Mouse (Mus musculus) spleen, postnatal 36 days (tissue): ENCODE data around the gene Rnf169.
"Not testable (repeated sequence)": the region's sequence is repeated elsewhere in the genome, so short reads cannot be mapped to it uniquely, and the experiment has no call there.

Experiments used
- DNase-seq, 2 experiments: peaks; one replicate each; pipeline ENCODE4 v3.0.0; 2022; ENCODE audit warnings: low spot score in 2 of 2, mixed read lengths in 1 of 2

The Rnf169 gene

GRCm38 (mm10) chr7:99979546-99980131 lies 609 bp downstream of the Rnf169 start:
- DNase-seq, result peak; percentile 26 to 33

GRCm38 (mm10) chr7:99979081-99979480 lies 1.2 kb downstream of the Rnf169 start:
- DNase-seq, result no peak

DNA sequence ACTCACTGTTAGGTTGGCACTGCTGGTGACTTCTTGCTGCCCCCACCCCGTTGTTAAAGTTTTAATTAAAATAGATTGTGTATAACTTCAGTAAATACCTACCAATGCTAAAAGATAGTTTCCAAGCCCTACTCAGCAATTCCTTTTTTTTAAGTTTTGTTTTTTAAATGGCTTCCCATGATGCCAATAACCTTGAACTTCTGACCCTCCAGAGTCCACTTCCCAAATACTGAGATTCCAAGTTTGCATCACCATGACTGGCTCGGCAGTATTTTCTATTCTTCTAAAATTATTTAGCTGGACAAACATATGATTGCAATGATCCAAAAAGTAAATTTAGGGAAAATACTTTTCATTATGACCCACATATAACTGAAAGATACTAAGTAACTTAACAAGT lies 2.2 kb downstream of the Rnf169 start:
- no peak for DNase-seq

DNA sequence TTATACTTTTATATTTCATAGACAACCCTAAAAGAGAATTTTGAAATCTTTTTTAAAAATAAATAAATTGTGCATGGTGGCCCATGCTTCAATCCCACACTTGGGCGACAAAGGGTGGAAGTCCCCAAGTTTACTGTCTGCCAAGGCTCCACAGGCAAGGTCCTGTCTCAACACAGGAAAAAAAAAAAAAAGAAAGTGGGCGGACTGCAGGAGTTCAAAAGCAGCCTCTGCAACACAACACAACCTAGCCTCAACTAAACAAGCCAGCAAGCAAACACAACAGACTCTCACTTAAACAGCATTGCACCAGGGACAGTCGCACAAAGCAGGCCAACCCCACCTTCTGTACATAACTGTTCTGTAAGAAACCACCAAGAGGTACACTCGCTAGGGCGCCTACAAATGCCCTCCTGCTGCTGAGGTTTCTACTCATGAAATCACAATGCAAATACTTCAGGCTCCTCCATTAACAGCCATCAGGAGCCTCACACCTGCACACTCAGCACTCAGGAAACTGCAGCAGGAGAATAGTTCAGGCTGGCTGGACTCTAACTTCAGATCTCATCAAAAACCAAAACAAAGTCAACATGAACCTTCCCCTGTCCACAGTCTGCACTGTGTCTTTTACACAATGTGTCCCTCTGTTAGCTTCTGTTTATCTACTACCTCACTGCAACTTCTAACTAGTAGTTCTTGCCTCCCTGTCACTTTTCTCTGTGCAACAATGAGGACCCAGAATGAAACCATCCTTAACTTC lies 4.3 kb downstream of the Rnf169 start:
- DNase-seq, result no peak

- no peak for DNase-seq
These were observed 5.9 kb downstream of the Rnf169 start for GRCm38 (mm10) chr7:99974208-99974970.

DNA sequence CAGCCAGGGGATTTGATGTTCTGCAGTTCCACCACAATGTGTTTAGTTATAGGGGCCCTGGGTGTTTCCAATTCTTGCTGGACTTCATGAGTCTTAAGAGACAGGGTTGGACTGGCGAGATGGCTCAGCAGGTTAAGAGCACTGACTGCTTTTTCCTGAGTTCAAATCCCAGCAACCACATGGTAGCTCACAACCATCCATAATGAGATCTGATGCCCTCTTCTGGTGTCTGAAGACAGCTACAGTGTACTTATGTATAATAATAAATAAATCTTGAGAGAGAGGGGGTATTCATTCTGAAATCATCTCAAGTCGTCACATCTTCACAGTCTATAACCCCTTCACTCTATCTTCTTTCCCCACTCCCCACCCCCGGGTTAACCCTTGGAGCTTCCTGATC lies 7.3 kb downstream of the Rnf169 start:
- DNase-seq, result not testable (repeated sequence)

DNA sequence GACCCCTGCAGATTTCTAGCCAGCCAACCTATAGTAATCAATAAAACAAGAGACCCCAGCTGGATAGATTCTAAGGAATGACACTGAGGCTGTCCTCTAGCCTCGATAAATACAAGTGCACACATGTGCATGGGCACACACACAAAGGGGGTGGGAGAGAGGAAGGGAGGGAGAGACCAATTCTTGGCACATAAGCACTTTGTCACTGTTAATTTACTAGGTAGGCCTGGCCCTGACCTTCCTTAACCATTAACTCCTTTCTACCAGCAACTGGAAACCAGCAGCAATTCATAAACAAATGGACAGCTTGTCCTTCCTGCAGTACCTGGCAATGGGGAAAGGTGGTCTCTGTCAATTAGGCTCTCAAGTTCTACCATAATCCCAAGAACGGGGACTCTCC lies 8.3 kb downstream of the Rnf169 start:
- no peak for DNase-seq

DNA sequence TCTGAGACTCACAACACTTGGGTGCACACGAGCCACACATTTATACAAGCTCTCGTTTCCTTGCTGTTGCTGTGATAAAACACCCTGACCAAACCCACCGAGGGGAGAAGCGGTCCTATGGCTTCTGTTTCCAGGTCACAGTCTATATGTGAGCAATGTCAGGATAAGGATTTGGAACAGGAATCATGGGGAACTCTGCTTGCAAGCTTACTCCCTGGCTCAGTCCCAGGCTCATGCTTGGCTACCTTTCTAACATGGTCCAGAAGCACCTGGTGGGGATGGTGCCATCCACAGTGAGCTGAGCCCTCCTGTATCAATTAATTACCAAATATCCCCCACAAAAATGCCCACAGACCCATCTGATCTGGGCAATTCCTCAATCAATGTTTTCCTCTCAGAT lies 11.1 kb downstream of the Rnf169 start:
- no peak for DNase-seq

- no peak for DNase-seq
These were observed 14.1 kb downstream of the Rnf169 start for GRCm38 (mm10) chr7:99966011-99966721.

GRCm38 (mm10) chr7:99965020-99965841 lies 15.0 kb downstream of the Rnf169 start:
- DNase-seq, result no peak

DNA sequence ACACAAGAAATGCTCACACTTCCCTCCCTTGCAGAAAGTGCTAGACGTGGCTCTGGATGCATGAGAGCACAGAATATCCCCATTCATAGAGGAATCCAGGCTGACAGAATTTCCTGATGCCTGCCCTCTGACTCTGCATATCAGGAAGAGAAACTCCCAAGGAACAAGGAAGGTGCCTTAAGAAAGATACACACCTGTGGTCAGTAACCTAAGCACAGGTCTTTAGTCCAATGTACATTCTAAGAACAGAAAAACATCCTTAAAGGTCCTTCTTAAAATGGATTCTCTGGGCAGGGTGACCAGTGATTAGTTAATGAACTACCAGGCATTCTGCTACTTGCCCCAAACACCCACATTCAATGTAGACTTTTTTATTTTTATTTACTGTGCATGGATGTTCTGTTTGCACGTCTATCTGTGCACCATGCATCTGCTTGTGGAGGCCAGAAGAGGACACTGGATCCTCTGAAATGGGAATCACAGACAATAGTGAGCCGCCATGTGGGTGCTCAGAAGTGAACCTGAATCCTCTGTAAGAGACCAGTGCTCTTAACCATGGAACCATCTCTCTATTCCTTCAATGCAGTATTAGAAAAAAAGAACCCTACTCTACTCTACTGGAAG lies 16.9 kb downstream of the Rnf169 start:
- DNase-seq, result no peak

DNA sequence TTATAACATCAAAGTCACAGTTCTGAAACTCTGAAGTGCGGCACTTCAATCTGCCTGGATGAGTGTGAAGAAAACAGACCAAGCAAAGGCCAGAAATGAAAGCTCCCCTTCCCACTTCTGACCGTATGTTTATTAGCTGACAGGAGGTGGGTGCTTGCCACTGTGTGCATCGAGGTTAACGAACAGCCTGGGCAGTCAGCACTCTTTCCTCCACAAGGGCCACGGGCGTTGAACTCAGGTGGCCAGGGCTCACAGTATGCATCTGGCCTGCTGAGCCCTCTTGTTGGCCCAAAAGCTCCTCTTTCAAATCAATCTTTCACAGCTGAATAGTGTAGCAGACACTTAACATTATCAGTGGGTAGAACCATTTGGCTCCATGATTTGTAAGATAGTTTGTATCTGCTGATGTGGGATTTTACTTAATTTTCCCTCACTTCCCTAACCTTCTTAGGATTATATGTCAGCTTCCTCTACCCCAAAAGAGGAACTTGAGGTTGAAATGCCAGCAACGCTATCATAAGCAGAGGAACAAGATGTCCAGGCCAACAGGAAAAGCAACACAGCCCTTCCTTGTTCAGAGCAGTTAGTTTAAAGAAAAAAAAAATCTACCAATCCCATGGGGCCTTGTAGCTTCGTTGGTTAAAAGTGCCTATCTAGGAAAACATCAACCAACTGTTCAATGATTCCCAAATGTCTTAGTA lies 17.6 kb downstream of the Rnf169 start:
- DNase-seq, result peak; percentile 32 to 42

DNA sequence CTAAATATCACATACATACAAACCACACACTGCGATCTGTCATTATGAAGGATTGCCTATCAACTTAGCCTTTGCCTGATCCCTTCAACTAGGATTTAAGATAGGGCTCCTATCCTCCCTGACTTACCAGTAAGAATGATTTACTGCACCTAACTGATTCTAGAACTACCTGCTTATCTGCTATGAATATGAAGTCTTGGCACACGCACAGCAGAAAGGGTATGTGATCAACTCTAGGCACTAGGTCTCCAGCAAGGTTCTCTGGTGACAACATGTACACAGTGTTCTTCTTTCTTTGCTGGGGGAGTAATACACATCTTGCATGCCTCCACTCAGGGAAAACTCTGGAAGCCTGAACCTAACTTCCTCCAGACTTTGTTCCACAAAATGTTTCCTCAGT lies 18.7 kb downstream of the Rnf169 start:
- DNase-seq, result no peak

- not testable (repeated sequence) for DNase-seq
These were observed 19.7 kb downstream of the Rnf169 start for GRCm38 (mm10) chr7:99960571-99960970.

DNA sequence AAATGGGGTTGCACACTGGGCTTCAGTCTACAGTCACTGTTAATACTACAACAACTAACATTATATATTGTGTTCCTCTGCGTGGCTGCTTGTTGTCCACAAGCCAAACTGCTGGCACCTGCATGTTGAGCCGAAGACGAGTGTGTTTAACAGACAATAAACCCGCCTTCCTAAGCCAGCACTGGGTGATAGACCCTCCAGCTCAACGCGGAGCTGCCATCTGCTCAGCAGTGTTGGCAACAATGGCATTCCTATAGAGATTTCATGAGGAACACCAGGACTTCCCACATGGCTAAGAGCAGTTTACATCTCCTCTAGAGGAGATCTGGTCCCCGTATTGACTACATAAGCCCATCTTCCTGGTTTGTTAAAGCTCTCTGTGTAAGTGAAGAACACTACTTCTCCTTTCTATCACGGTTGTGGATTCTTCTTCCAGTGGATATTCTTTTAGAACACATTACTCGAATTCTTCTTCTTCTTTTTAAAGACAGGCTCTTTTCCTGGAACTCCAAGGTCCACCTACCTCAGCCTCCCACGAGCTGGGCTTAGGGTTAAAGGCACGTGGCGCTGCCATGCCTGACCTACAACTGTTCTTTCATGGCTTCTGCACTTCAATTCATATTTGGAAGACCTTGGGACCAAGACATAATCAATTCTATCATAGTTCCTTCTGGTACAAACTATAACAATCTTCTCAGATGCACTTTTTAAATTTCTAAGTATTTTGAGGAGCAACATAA lies 22.9 kb downstream of the Rnf169 start:
- DNase-seq, result no peak

- DNase-seq, result no peak
These were observed 24.2 kb downstream of the Rnf169 start for GRCm38 (mm10) chr7:99956095-99956494.

DNA sequence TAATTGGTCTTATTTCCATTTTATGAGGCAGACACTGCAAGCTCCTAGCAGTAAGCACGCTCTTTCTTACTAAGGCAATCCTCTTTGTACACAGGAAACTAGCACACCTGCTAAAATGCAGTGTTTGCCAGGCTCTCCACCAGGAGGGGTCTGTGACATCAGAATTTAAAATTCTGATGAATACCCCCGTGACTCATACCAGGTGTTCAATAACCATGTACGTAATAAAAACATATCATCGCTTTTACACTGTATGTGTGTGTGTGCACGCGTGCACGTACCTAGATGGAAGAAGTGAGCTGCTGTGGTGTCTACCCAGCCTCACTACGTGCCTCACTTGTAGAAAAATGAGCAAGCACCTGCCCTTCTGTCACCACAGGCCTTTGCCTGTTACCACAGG lies 26.0 kb downstream of the Rnf169 start:
- no peak for DNase-seq

- no peak for DNase-seq
These were observed 26.7 kb downstream of the Rnf169 start for GRCm38 (mm10) chr7:99953442-99954098.

- no peak for DNase-seq
These were observed 32.9 kb downstream of the Rnf169 start for GRCm38 (mm10) chr7:99947329-99947728.
